Mouse (Mus musculus): Measurements from ENCODE around the gene 2410004P03Rik. TPM values are rescaled to one million over a fixed set of nuclear protein-coding genes. Genes with fewer than 3 reads are reported as not detected.
"Not testable (repeated sequence)": the region's sequence is repeated elsewhere in the genome, so short reads cannot be mapped to it uniquely, and the experiment has no call there.

The 2410004P03Rik gene
- polyA plus RNA-seq, 1 experiment = 1.1 TPM

GRCm38 (mm10) chr12:17032694-17033463 is 21.4 kb upstream of the 2410004P03Rik start:
- no peaks in the 10 kb centered on the region for H3K27me3 ChIP-seq (ENCODE audit: control insufficient read depth, insufficient read depth, low read length)
- peak overlapping the region; percentile 34 for H3K27ac ChIP-seq (ENCODE audit: control insufficient read depth, insufficient read depth, low read length)
- peak overlapping the region; percentile 29; the same call in 1 of the 2 replicates for H3K4me3 ChIP-seq (ENCODE audit: control insufficient read depth, insufficient read depth, low read length)
- no peaks in the 10 kb centered on the region for H3K36me3 ChIP-seq (ENCODE audit: control insufficient read depth, insufficient read depth, low read length)
- no peak for TF ChIP-seq CTCF (IDR thresholded peaks at IDR 0.05; ENCODE audit: borderline replicate concordance, control insufficient read depth, extremely low read depth, insufficient read depth, low read length, poor library complexity)
- TF ChIP-seq POLR2A (IDR thresholded peaks at IDR 0.05; ENCODE audit: control insufficient read depth, extremely low read depth, insufficient read depth, low read length, poor library complexity) = no peak
- 22% methylated on average over 13 of the region's 13 CpGs for WGBS
- peaks cover 8% of the 10 kb centered on the region for H3K4me1 ChIP-seq (replicated peaks; ENCODE audit: control insufficient read depth, insufficient read depth, low read length)
- DNase-seq = peak; percentile 74

DNA sequence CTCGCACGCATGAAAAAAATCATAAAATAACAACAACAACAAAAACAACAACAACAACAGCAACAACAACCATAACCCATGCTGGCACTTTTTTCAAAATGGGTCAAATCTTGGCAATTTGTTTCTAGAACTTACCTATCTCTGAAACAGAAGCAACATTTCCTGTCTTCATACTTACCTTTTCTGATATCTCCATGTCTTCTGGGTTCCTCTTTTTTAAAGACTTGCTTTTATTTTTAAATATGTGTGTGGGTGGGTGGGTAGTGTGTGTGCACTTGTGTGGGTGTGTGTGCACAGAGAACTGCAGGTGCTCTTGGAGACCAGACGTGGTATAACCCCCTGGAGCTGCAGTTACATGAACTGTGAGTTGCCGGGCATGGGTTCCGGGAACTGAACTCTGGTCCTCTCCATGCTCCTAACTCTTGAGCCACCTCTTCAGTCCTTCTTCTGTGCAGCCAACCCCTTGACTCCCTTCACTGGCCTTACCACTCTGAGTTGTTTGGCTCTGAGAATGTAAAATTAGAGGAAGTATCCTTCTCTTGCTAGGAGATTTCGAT is 13.1 kb upstream of the 2410004P03Rik start:
- no peak for DNase-seq
- no peaks in the 10 kb centered on the region for H3K36me3 ChIP-seq (ENCODE audit: control insufficient read depth, insufficient read depth, low read length)
- H3K4me3 ChIP-seq (ENCODE audit: control insufficient read depth, insufficient read depth, low read length) = no peak overlapping the region
- H3K27ac ChIP-seq (ENCODE audit: control insufficient read depth, insufficient read depth, low read length) = peak overlapping the region; percentile 29
- TF ChIP-seq POLR2A (IDR thresholded peaks at IDR 0.05; ENCODE audit: control insufficient read depth, extremely low read depth, insufficient read depth, low read length, poor library complexity) = no peak
- TF ChIP-seq CTCF (IDR thresholded peaks at IDR 0.05; ENCODE audit: borderline replicate concordance, control insufficient read depth, extremely low read depth, insufficient read depth, low read length, poor library complexity) = no peak
- H3K4me1 ChIP-seq (replicated peaks; ENCODE audit: control insufficient read depth, insufficient read depth, low read length) = peaks cover 2% of the 10 kb centered on the region; the same call in 1 of the 2 replicates
- H3K27me3 ChIP-seq (ENCODE audit: control insufficient read depth, insufficient read depth, low read length) = no peaks in the 10 kb centered on the region
- 59% methylated on average over 6 of the region's 6 CpGs for WGBS

DNA sequence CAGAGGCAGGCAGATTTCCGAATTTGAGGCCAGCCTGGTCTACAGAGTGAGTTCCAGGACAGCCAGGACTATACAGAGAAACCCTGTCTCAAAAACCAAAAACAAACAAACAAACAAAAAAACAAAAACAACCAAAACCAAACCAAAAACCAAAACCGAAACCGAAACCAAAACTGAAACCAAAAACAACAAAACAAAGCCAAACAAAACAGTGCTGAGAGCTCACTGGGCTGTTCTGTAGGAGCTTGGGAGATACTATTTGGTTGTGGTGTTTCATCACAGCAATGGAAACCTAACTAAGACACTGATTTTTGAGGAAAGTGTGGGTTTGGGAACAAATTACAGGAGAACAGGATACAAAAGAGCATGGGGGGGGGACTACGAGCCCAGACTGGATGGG is 10.6 kb upstream of the 2410004P03Rik start:
- no peak for DNase-seq
- H3K4me1 ChIP-seq (replicated peaks; ENCODE audit: control insufficient read depth, insufficient read depth, low read length) = peaks cover 2% of the 10 kb centered on the region; the same call in 1 of the 2 replicates
- no peak overlapping the region for H3K4me3 ChIP-seq (ENCODE audit: control insufficient read depth, insufficient read depth, low read length)
- TF ChIP-seq POLR2A (IDR thresholded peaks at IDR 0.05; ENCODE audit: control insufficient read depth, extremely low read depth, insufficient read depth, low read length, poor library complexity) (no peak), CTCF (IDR thresholded peaks at IDR 0.05; ENCODE audit: borderline replicate concordance, control insufficient read depth, extremely low read depth, insufficient read depth, low read length, poor library complexity) (no peak)
- H3K27me3 ChIP-seq (ENCODE audit: control insufficient read depth, insufficient read depth, low read length) = no peaks in the 10 kb centered on the region
- no peak overlapping the region for H3K27ac ChIP-seq (ENCODE audit: control insufficient read depth, insufficient read depth, low read length)
- WGBS = 91% methylated on average over 4 of the region's 4 CpGs
- H3K36me3 ChIP-seq (ENCODE audit: control insufficient read depth, insufficient read depth, low read length) = no peaks in the 10 kb centered on the region

DNA sequence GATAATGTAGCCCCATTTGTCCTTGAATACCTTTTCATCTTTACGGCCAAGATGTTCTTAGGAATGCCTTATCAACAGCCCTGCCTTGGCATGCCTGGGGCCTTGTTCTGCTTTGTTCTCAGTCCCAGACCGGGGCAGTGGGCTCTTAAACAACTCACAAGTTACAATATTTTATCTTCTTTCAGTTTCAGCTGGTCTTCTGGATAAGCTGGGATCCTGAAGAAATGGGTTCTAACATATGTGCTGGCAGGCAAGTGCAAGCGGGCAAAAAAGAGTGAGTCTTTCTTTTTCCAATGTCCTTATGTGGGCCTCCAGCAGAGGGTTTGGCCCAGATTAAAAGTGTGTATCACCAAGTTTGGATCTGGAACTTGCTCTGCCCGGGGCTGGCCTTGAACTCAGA is 9.6 kb upstream of the 2410004P03Rik start:
- DNase-seq; H3K4me1 ChIP-seq (replicated peaks; ENCODE audit: control insufficient read depth, insufficient read depth, low read length); H3K27ac ChIP-seq (ENCODE audit: control insufficient read depth, insufficient read depth, low read length); H3K36me3 ChIP-seq (ENCODE audit: control insufficient read depth, insufficient read depth, low read length); H3K4me3 ChIP-seq (ENCODE audit: control insufficient read depth, insufficient read depth, low read length); H3K27me3 ChIP-seq (ENCODE audit: control insufficient read depth, insufficient read depth, low read length): not testable (repeated sequence)
- 89% methylated on average over 4 of the region's 4 CpGs for WGBS

DNA sequence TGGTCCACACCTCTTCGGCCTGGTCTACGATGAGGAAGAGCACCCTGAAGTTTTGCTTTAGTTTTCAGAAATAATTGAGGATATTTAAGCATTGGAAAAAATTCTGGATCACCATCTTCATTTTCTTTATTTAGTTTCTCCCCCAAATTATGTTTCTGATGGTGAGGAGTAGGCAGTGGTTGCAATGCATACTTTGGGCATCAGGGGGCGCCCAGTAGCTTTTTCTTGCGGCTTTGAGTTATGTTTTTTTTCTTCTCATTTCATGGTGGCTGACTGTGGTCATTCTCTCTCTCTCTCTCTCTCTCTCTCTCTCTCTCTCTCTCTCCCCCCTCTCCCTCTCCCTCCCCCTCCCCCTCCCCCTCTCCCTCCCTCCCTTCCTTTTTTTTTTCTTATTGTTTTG is 6.9 kb upstream of the 2410004P03Rik start:
- H3K4me1 ChIP-seq (replicated peaks; ENCODE audit: control insufficient read depth, insufficient read depth, low read length) = no peaks in the 10 kb centered on the region; the same call in 1 of the 2 replicates
- no peak overlapping the region for H3K27ac ChIP-seq (ENCODE audit: control insufficient read depth, insufficient read depth, low read length)
- H3K27me3 ChIP-seq (ENCODE audit: control insufficient read depth, insufficient read depth, low read length) = no peaks in the 10 kb centered on the region
- H3K4me3 ChIP-seq (ENCODE audit: control insufficient read depth, insufficient read depth, low read length) = no peak overlapping the region
- TF ChIP-seq POLR2A (IDR thresholded peaks at IDR 0.05; ENCODE audit: control insufficient read depth, extremely low read depth, insufficient read depth, low read length, poor library complexity) (no peak), CTCF (IDR thresholded peaks at IDR 0.05; ENCODE audit: borderline replicate concordance, control insufficient read depth, extremely low read depth, insufficient read depth, low read length, poor library complexity) (no peak)
- WGBS = 35% methylated on average over 4 of the region's 4 CpGs
- peak; percentile 62 for DNase-seq
- no peaks in the 10 kb centered on the region for H3K36me3 ChIP-seq (ENCODE audit: control insufficient read depth, insufficient read depth, low read length)

- TF ChIP-seq POLR2A (IDR thresholded peaks at IDR 0.05; ENCODE audit: control insufficient read depth, extremely low read depth, insufficient read depth, low read length, poor library complexity) (no peak), CTCF (IDR thresholded peaks at IDR 0.05; ENCODE audit: borderline replicate concordance, control insufficient read depth, extremely low read depth, insufficient read depth, low read length, poor library complexity) (no peak)
- 88% methylated on average over 2 of the region's 2 CpGs for WGBS
- no peak for DNase-seq
- Histone ChIP-seq H3K4me1 (replicated peaks; ENCODE audit: control insufficient read depth, insufficient read depth, low read length) (peaks cover 8% of the 10 kb centered on the region), H3K4me3 (ENCODE audit: control insufficient read depth, insufficient read depth, low read length) (no peak overlapping the region), H3K27me3 (ENCODE audit: control insufficient read depth, insufficient read depth, low read length) (no peaks in the 10 kb centered on the region), H3K36me3 (ENCODE audit: control insufficient read depth, insufficient read depth, low read length) (no peaks in the 10 kb centered on the region), H3K27ac (ENCODE audit: control insufficient read depth, insufficient read depth, low read length) (no peak overlapping the region)
Measured at GRCm38 (mm10) chr12:17015711-17016110, 4.2 kb upstream of the 2410004P03Rik start.
